Mouse (Mus musculus): ENCODE data around the gene Arhgef9. TPM values are rescaled to one million over a fixed set of nuclear protein-coding genes. Genes with fewer than 3 reads are reported as not detected.

The Arhgef9 gene
- 7.8 and 10.0 TPM in 2 replicates for polyA plus RNA-seq (2014; fragmentation: Nextera tagmentation; extraction: Ambion mirVana)

DNA sequence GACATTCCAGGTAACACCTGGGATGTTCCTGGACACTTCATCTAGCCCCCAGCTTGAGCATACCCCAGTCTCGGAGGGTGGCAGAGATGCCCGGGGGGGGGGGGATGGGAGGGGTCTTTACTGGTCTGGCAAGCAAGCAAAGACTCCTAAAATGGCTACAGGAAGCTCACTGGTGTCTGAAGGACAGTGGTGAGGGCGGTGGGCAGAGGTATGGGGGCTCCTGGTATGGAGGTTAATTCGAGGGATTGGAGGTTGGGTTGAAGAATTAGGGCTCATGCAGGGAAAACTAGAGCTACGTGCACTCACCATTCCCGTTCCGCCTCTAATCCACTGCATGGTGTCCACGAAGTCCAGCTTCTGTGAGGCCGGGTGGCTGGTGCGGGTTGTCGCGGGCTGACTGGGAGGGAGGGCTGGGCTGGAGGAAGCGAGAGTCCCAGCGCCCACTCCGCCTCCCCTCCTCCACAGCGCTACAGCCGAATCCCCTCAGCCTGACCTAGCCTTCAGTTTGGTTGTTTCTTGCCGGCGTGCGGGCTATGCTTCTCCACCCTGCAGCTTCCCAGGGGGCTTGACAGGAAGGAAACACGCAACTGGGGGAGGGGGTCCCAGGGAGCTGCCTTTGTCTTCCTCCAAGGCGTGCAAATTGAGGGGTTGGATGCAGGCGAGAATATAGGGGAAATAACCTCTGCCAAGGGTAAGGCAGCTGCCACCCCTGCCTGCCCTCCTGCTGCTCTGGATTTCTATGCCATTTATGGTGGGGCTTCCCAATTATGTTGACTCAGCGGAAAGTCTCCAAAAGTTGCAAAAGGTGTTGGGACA is at the start of gene Arhgef9:
Gene Arhgef9, minus strand, starts transcription at position 753 of the 816 bp plus-strand sequence.
- H3K9me3 ChIP-seq (replicated peaks; ENCODE audit: control insufficient read depth, low read length) = no peaks in the 10 kb centered on the region
- H3K36me3 ChIP-seq (ENCODE audit: control insufficient read depth, insufficient read depth, low read length) = no peaks in the 10 kb centered on the region
- 16% methylated on average over 24 of the region's 24 CpGs for WGBS (ENCODE audit: insufficient replicate concordance)
- peak within 1 kb of the TSS; percentile 44 for H3K4me3 ChIP-seq (ENCODE audit: low read depth, low read length)
- ATAC-seq (replicated peaks; ENCODE audit: insufficient number of reproducible peaks, low FRiP score, low TSS enrichment) = no peak
- H3K4me1 ChIP-seq (ENCODE audit: control insufficient read depth, insufficient read depth, low read length) = no peaks in the 10 kb centered on the region
- no peak within 1 kb of the TSS for H3K27ac ChIP-seq (ENCODE audit: low read depth, low read length)
- H3K4me2 ChIP-seq = peak within 1 kb of the TSS; percentile 62
- no peaks in the 10 kb centered on the region for H3K27me3 ChIP-seq (ENCODE audit: control insufficient read depth, insufficient read depth, low read length)
- H3K9ac ChIP-seq (ENCODE audit: low read depth, low read length) = peak within 1 kb of the TSS; percentile 67

DNA sequence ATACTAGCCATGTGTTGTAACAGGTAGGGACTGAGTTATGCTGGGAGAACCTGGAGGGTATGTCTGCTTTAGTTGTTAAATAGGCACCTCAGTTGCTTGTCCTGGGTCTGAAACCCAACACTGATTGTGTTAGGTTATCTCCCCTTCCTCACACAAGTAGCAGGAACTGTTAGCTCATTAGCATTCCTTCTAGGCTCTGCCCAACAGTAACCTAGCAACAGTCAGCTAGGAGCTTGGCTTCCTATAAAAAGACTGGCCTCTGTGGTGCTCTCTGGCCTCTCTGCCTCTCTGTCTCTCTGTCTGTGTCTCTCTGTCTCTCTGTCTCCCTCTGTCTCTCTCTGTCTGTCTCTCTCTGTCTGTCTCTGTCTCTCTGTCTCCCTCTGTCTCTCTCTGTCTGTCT is 42.2 kb upstream of the Arhgef9 start:
- Histone ChIP-seq H3K4me3 (ENCODE audit: low read depth, low read length) (no peak overlapping the region), H3K4me1 (ENCODE audit: control insufficient read depth, insufficient read depth, low read length) (no peaks in the 10 kb centered on the region), H3K9ac (ENCODE audit: low read depth, low read length) (no peak overlapping the region), H3K27me3 (ENCODE audit: control insufficient read depth, insufficient read depth, low read length) (no peaks in the 10 kb centered on the region), H3K9me3 (replicated peaks; ENCODE audit: control insufficient read depth, low read length) (no peaks in the 10 kb centered on the region), H3K27ac (ENCODE audit: low read depth, low read length) (no peak overlapping the region), H3K4me2 (no peak overlapping the region), H3K36me3 (ENCODE audit: control insufficient read depth, insufficient read depth, low read length) (no peaks in the 10 kb centered on the region)
- ATAC-seq (replicated peaks; ENCODE audit: insufficient number of reproducible peaks, low FRiP score, low TSS enrichment) = no peak

DNA sequence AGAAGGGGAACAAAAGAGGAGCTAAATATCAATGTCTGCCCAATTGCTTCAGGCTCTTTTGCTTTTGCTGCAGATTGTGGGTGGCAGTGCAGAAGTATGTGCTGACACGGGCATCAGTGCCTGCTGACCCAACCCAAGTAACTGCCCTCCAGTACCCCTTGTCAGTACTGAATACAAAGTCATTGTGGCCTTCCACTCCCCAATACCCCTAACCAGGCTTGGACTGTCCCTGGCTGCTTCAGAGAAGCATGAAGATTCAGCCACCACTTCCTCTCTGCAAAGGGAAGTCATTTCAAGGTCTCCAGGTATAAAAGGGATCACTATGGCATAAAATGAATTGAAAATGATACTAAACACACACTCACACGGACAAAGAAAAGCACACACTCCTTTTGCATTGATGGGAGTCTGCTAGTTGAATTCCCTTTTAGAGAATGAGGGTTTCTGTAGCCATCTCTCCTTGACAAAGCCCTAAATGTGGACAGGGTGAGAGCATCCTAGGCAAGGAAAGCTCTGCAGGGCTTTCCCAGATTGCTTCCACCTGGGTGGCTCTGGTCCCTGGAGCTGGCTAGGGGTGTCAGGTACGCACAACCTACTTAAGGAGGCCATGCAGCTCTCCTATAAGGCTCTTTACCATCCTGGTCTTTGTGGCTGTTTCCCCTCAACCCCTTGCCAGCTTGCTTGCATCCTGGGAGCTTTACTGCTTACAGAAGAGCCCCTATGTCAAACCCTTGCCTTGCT is 1.1 kb downstream of the Arhgef9 start:
- no peak for ATAC-seq (replicated peaks; ENCODE audit: insufficient number of reproducible peaks, low FRiP score, low TSS enrichment)
- no peaks in the 10 kb centered on the region for H3K36me3 ChIP-seq (ENCODE audit: control insufficient read depth, insufficient read depth, low read length)
- peak overlapping the region; percentile 44 for H3K4me3 ChIP-seq (ENCODE audit: low read depth, low read length)
- peak overlapping the region; percentile 62 for H3K4me2 ChIP-seq
- no peaks in the 10 kb centered on the region for H3K27me3 ChIP-seq (ENCODE audit: control insufficient read depth, insufficient read depth, low read length)
- H3K4me1 ChIP-seq (ENCODE audit: control insufficient read depth, insufficient read depth, low read length) = no peaks in the 10 kb centered on the region
- WGBS (ENCODE audit: insufficient replicate concordance) = 56% methylated on average over 3 of the region's 3 CpGs
- 0 out of 2 replicates have a peak overlapping the region, but pooled peaks have one; percentile 67 for H3K9ac ChIP-seq (ENCODE audit: low read depth, low read length)
- no peak overlapping the region for H3K27ac ChIP-seq (ENCODE audit: low read depth, low read length)
- H3K9me3 ChIP-seq (replicated peaks; ENCODE audit: control insufficient read depth, low read length) = no peaks in the 10 kb centered on the region

DNA sequence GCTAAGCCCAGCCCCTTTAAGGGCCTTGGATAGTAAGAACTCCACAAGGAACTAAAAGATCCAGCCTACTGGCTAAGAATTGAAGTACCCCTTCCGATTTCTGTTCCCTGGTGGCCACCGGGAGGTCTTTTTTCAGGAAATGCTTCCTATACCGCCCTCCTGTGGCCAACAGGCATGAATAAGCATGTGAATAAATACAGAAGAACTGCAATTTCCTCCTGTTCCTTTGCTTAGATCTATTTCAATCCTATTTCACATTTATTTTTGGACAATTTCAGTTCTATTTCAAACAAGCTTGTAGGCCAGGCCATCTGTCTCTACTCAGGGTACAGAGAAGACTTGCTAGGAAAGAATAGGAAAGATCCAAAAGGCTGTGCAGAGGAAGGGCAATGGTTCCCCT is 20.7 kb downstream of the Arhgef9 start:
- Histone ChIP-seq H3K9ac (ENCODE audit: low read depth, low read length) (no peak overlapping the region), H3K4me2 (no peak overlapping the region), H3K9me3 (replicated peaks; ENCODE audit: control insufficient read depth, low read length) (no peaks in the 10 kb centered on the region), H3K27ac (ENCODE audit: low read depth, low read length) (no peak overlapping the region), H3K4me3 (ENCODE audit: low read depth, low read length) (no peak overlapping the region), H3K36me3 (ENCODE audit: control insufficient read depth, insufficient read depth, low read length) (no peaks in the 10 kb centered on the region), H3K4me1 (ENCODE audit: control insufficient read depth, insufficient read depth, low read length) (no peaks in the 10 kb centered on the region), H3K27me3 (ENCODE audit: control insufficient read depth, insufficient read depth, low read length) (no peaks in the 10 kb centered on the region)
- WGBS (ENCODE audit: insufficient replicate concordance) = 14% methylated on average over 3 of the region's 3 CpGs
- ATAC-seq (replicated peaks; ENCODE audit: insufficient number of reproducible peaks, low FRiP score, low TSS enrichment) = no peak

DNA sequence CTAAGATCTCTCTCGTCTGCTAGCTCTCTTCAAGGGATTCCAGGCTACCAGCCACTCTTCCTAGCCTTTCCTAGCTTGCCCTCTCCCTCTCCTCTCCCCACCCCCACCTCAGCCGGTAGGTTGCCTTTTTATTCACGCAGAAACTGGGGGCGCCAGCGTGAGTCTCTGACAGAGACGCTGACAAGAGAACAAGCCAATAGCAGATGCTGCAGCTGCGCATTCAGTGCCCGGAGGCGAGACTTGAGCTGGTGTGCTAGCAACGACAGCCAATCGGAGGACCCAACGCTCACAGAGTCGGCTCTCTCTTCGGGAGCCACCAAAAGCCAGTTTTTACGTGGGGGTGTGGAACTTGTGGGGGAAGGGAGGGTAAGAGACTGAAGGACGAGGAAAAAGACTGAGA is 30.3 kb downstream of the Arhgef9 start:
- Histone ChIP-seq H3K36me3 (ENCODE audit: control insufficient read depth, insufficient read depth, low read length) (no peaks in the 10 kb centered on the region), H3K27ac (ENCODE audit: low read depth, low read length) (peak overlapping the region; percentile 81), H3K9ac (ENCODE audit: low read depth, low read length) (peak overlapping the region; percentile 73), H3K4me3 (ENCODE audit: low read depth, low read length) (peak overlapping the region; percentile 51), H3K27me3 (ENCODE audit: control insufficient read depth, insufficient read depth, low read length) (no peaks in the 10 kb centered on the region), H3K9me3 (replicated peaks; ENCODE audit: control insufficient read depth, low read length) (no peaks in the 10 kb centered on the region), H3K4me1 (ENCODE audit: control insufficient read depth, insufficient read depth, low read length) (no peaks in the 10 kb centered on the region), H3K4me2 (peak overlapping the region; percentile 67)
- 16% methylated on average over 16 of the region's 16 CpGs for WGBS (ENCODE audit: insufficient replicate concordance)
- ATAC-seq (replicated peaks; ENCODE audit: insufficient number of reproducible peaks, low FRiP score, low TSS enrichment) = peak; percentile 92

GRCm38 (mm10) chrX:95165671-95166127 is 31.0 kb downstream of the Arhgef9 start:
- no peaks in the 10 kb centered on the region for H3K4me1 ChIP-seq (ENCODE audit: control insufficient read depth, insufficient read depth, low read length)
- no peaks in the 10 kb centered on the region for H3K36me3 ChIP-seq (ENCODE audit: control insufficient read depth, insufficient read depth, low read length)
- H3K4me2 ChIP-seq = peak overlapping the region; percentile 67
- no peaks in the 10 kb centered on the region for H3K9me3 ChIP-seq (replicated peaks; ENCODE audit: control insufficient read depth, low read length)
- H3K4me3 ChIP-seq (ENCODE audit: low read depth, low read length) = peak overlapping the region; percentile 51
- WGBS (ENCODE audit: insufficient replicate concordance) = 26% methylated on average over 9 of the region's 9 CpGs
- H3K27ac ChIP-seq (ENCODE audit: low read depth, low read length) = peak overlapping the region; percentile 81; the same call in 1 of the 2 replicates
- no peak for ATAC-seq (replicated peaks; ENCODE audit: insufficient number of reproducible peaks, low FRiP score, low TSS enrichment)
- H3K27me3 ChIP-seq (ENCODE audit: control insufficient read depth, insufficient read depth, low read length) = no peaks in the 10 kb centered on the region
- H3K9ac ChIP-seq (ENCODE audit: low read depth, low read length) = peak overlapping the region; percentile 73

DNA sequence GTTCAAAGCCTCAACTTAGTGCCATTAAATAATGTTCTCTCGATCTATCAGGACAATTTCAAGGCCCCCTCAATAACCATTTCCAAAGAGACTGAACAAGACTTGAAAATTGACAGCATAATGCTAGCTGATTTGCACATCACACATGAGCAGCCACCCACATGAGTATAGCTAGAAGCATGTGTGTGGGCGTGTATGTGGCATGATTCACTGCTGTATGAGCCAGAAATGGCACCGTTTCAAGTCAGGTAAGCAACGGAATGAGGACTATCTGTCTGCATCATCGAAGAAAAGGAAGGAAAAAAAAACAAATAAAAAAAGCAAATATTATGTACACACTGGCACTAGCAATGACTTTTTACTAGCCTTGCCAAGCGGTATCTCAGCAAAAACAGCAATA is 32.5 kb downstream of the Arhgef9 start:
- H3K4me1 ChIP-seq (ENCODE audit: control insufficient read depth, insufficient read depth, low read length) = no peaks in the 10 kb centered on the region
- no peak overlapping the region for H3K27ac ChIP-seq (ENCODE audit: low read depth, low read length)
- H3K27me3 ChIP-seq (ENCODE audit: control insufficient read depth, insufficient read depth, low read length) = no peaks in the 10 kb centered on the region
- ATAC-seq (replicated peaks; ENCODE audit: insufficient number of reproducible peaks, low FRiP score, low TSS enrichment) = no peak
- no peak overlapping the region for H3K9ac ChIP-seq (ENCODE audit: low read depth, low read length)
- H3K9me3 ChIP-seq (replicated peaks; ENCODE audit: control insufficient read depth, low read length) = no peaks in the 10 kb centered on the region
- no peak overlapping the region for H3K4me3 ChIP-seq (ENCODE audit: low read depth, low read length)
- no peak overlapping the region for H3K4me2 ChIP-seq
- WGBS (ENCODE audit: insufficient replicate concordance) = 66% methylated on average over 6 of the region's 6 CpGs
- H3K36me3 ChIP-seq (ENCODE audit: control insufficient read depth, insufficient read depth, low read length) = no peaks in the 10 kb centered on the region

GRCm38 (mm10) chrX:95163452-95163851 is 33.2 kb downstream of the Arhgef9 start:
- Histone ChIP-seq H3K36me3 (ENCODE audit: control insufficient read depth, insufficient read depth, low read length) (no peaks in the 10 kb centered on the region), H3K27ac (ENCODE audit: low read depth, low read length) (no peak overlapping the region), H3K4me3 (ENCODE audit: low read depth, low read length) (no peak overlapping the region), H3K27me3 (ENCODE audit: control insufficient read depth, insufficient read depth, low read length) (no peaks in the 10 kb centered on the region), H3K9ac (ENCODE audit: low read depth, low read length) (no peak overlapping the region), H3K9me3 (replicated peaks; ENCODE audit: control insufficient read depth, low read length) (no peaks in the 10 kb centered on the region), H3K4me1 (ENCODE audit: control insufficient read depth, insufficient read depth, low read length) (no peaks in the 10 kb centered on the region), H3K4me2 (no peak overlapping the region)
- no peak for ATAC-seq (replicated peaks; ENCODE audit: insufficient number of reproducible peaks, low FRiP score, low TSS enrichment)

Data from heart, embryonic 11.5 days (tissue).